Mouse (Mus musculus): Measurements from ENCODE around the gene Tcta.

- TF ChIP-seq CTCF (IDR thresholded peaks at IDR 0.05; ENCODE audit: low read depth, low read length) (no peak), POLR2A (IDR thresholded peaks at IDR 0.05; ENCODE audit: extremely low read depth, insufficient read depth, low read length) (peak; percentile 84)
Measured at GRCm38 (mm10) chr9:108347540-108348289, 41.8 kb upstream of the Tcta start, which contains the start of gene Usp4.
